Mouse (Mus musculus) induced T-regulatory cell, adult 2 months (primary cell): ENCODE measurements around the gene Ctdspl2.

Experiments
- DNase-seq: peaks from one replicate; pipeline ENCODE4 v3.0.0-alpha.2; 2012; ENCODE audit warnings: low read depth

Gene Ctdspl2

DNA sequence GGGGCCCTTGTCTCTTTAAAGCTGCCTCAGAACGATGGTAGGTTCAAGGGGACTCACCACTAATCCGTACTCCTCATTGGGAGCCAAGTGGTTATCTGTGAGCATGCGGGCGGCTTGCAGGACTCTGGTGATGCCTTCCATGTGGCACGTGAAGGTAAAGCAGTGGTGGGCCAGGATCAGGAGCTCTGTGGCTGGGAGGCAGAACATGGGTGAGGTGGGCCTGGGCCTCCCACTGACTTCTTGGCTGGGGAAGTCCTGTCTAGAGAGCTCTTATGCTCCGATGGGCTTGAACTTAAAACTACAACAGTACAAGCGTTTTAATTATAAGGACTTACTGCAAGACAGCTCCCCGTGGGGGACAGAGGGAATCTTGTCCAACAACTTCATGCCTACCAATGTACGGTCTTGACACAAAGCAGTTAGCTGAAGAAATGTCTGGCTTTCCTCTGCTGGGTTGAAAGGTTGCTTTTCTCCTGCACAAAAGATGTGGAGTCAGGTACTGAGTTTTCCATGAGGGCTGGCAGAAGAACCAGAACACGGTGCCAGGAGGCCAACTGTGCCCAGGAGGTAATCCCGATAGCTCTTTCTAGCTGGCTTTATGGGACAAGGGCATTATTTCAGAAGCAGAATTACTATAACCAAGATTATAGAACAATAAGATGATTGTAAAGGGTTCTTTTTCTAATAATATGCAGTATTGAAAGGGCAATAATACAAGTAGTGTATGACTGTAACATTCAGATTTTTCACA lies 103.7 kb downstream of the Ctdspl2 start:
- no peak for DNase-seq
